Mouse (Mus musculus) cortical plate, adult 2 months (tissue): ENCODE data around the gene Defb5. TPM values are rescaled to one million over a fixed set of nuclear protein-coding genes. Genes with fewer than 3 reads are reported as not detected.
"Not testable (repeated sequence)": the region's sequence is repeated elsewhere in the genome, so short reads cannot be mapped to it uniquely, and the experiment has no call there.

Experiments
- H3K27ac ChIP-seq: fragments of 200-500 bp; 2 replicates; pipeline ENCODE4 v1.5.1; 2012; ENCODE audit warnings: low read length, control low read depth, inconsistent platforms; ENCODE audit not compliant: insufficient read depth
- H3K4me1 ChIP-seq: fragments of 200-500 bp; 2 replicates; pipeline ENCODE4 v1.6.1; 2011; ENCODE audit warnings: low read length; ENCODE audit not compliant: control insufficient read depth, insufficient read depth
- H3K4me3 ChIP-seq: fragments of 200-500 bp; 2 replicates; pipeline ENCODE4 v1.5.1; 2011; ENCODE audit warnings: mild to moderate bottlenecking, low read length, control low read depth; ENCODE audit not compliant: insufficient read depth
- CTCF ChIP-seq: fragments of 200-500 bp; IDR thresholded peaks from 2 replicates; pipeline ENCODE4 v1.5.1; 2011; ENCODE audit warnings: mild to moderate bottlenecking, control low read depth, low read length; ENCODE audit not compliant: insufficient read depth; ENCODE audit errors: extremely low read depth
- POLR2A ChIP-seq: fragments of 200-500 bp; IDR thresholded peaks from 2 replicates; pipeline ENCODE4 v1.6.1; 2011; ENCODE audit warnings: mild to moderate bottlenecking, low read length, control low read depth; ENCODE audit not compliant: insufficient read depth; ENCODE audit errors: extremely low read depth
- polyA plus RNA-seq: library from polyadenylated mRNA; depleted of rRNA; stranded (reverse); fragments of >200 nt; gene quantifications from 2 replicates; pipeline ENCODE4 v1.2.3, GENCODE M21; 2012; rRNA removed

Defb5 gene
- not detected in 2 replicates for polyA plus RNA-seq

DNA sequence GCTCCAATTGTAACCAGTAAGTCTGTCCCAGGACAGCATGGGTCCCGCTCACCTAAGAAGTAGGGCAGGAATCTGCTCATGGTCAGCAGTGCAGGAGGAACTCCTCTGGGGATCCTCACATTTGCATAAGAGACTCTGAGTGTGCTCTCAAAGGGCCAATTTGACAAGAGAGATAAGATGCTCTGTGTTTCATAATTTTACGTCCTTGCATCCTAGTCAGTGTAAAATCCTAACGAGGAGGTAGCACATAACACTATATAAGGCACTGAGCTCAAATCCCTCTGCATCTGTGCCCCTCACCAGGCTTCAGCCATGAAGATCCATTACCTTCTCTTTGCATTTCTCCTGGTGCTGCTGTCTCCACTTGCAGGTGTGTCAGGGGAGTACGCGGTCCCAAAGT, at the start of gene Defb5:
TSS of gene Defb5 (plus strand) at position 301 of the 400 bp plus-strand sequence.
- Histone ChIP-seq H3K27ac (no peak within 1 kb of the TSS), H3K4me3 (no peak within 1 kb of the TSS), H3K4me1 (no peaks in the 10 kb centered on the region)
- TF ChIP-seq POLR2A (no peak), CTCF (no peak)

DNA sequence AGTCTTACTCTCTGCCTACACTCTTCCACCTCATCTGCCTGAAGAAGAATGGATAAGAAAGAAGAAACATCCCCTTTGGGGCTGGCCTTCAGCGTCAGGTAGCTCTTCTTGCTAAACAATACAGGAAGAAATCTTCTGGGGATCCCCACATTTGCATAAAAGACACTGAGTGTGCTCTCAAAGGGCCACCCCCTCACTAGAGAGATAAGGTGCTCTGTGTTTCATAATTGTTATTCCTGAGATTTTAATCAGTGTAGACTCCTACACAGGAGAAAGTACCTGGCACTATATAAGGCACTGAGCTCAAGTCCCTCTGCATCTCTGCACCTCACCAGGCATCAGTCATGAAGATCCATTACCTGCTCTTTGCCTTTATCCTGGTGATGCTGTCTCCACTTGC, 22.2 kb upstream of the Defb5 start, which contains the start of gene Defb6:
TSS of gene Defb6 (plus strand) at position 318 of the 400 bp plus-strand sequence.
- TF ChIP-seq CTCF: no peak
- no peak for TF ChIP-seq POLR2A
- H3K27ac ChIP-seq: no peak within 1 kb of the TSS
- H3K4me1 ChIP-seq: no peaks in the 10 kb centered on the region
- H3K4me3 ChIP-seq: no peak within 1 kb of the TSS

DNA sequence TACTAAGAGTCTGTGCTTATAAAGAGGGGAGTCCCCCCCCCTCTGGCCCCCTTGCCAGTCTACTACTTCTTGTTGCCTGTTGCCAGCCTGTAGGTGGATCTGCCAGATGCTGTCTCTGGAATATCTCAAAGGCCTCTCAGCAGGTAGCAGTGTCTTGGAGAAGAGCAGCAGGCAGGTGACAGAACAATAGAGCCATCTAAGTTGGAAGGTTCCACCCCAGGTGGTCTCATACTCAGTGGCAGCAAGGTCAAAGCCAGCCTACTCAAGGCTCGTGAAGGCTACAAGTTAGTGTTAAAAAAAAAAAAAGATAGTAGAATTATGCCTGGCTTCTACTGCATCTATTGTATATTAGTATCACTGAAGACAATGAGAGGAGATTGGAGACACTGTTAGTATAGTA, 9.3 kb upstream of the Defb5 start:
- Histone ChIP-seq H3K27ac (no peak overlapping the region), H3K4me3 (no peak overlapping the region), H3K4me1 (no peaks in the 10 kb centered on the region)
- TF ChIP-seq CTCF: no peak
- TF ChIP-seq POLR2A: no peak

DNA sequence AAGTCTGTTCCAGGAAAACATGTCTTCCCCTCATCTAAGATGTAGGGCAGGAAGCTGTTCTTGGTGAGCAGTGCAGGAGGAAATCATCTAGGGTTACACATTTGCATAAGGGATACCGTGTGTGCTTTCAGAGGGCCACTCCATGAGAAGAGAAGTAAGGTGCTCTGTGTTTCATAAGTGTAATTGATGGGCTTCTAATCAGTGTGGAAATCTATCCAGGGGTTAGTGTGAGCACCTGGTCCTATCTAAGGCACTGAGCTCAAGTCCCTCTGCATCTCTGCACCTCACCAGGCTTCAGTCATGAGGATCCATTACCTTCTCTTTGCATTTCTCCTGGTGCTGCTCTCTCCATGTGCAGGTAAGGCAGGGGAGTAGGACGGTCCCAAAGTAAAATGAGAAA, 7.8 kb upstream of the Defb5 start, which contains the start of gene Defb46:
TSS of gene Defb46 (plus strand) at position 301 of the 400 bp plus-strand sequence.
- Histone ChIP-seq H3K4me1 (no peaks in the 10 kb centered on the region), H3K4me3 (no peak within 1 kb of the TSS), H3K27ac (no peak within 1 kb of the TSS)
- TF ChIP-seq POLR2A (no peak), CTCF (no peak)

DNA sequence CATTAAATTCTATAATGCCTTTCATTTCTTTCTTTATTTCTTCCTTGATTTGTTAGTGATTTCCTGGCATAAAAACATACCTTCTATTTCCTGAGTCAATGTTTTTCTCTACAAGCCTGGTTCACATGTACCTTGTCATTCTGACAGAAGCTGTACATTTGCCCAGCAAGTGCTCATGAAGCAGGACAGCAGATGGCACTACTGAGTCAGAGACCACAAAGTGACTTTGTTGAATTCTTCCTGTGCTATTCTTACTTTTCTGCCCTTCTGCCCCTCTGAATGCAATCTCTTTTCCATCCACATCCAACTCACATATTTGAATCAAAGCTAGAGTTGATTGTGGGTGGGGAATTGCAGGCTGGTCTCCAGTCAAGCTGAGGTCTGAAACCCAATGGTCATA, 10.8 kb downstream of the Defb5 start:
- H3K4me3 ChIP-seq: no peak overlapping the region
- no peaks in the 10 kb centered on the region for H3K4me1 ChIP-seq
- H3K27ac ChIP-seq: no peak overlapping the region
- TF ChIP-seq CTCF (no peak), POLR2A (no peak)

DNA sequence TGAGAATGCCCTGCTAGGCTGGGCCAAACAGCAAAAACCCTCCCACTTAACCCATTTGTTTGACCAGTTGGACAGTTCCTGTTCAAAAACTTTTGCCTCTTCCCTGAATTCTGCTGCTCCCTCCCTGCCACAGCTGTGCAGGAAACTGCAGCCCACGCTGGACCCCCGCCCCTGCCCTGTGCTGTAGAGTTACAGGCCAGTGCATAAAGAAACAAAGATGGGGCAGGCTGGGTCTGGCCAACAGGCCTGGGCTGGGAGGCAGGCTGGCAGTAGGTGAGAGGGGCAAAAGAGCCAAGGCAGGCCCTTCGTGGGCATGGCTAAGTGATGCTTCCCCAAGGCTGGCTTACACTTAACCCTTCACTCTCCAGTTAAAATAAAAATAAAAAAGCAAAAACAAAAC, 12.3 kb downstream of the Defb5 start:
- no peak overlapping the region for H3K4me3 ChIP-seq
- H3K27ac ChIP-seq: no peak overlapping the region
- no peaks in the 10 kb centered on the region for H3K4me1 ChIP-seq
- TF ChIP-seq CTCF: no peak
- no peak for TF ChIP-seq POLR2A

DNA sequence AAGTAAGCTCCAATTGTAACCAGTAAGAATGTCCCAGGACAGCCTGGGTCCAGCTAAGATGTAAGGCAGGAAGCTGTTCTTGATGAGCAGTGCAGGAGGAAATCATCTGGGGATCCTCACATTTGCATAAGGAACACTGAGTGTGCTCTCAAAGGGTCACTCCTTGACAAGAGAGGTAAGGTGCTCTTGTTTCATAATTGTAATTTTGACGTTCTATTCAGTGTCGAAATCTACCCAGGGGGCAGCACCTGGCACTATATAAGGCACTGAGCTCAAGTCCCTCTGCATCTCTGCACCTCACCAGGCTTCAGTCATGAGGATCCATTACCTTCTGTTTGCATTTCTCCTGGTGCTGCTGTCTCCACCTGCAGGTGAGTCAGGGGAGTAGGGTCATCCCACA, 45.7 kb downstream of the Defb5 start, which contains the start of gene Defb3:
TSS of gene Defb3 (plus strand) at position 301 of the 400 bp plus-strand sequence.
- H3K27ac ChIP-seq, H3K4me1 ChIP-seq, H3K4me3 ChIP-seq: not testable (repeated sequence)

DNA sequence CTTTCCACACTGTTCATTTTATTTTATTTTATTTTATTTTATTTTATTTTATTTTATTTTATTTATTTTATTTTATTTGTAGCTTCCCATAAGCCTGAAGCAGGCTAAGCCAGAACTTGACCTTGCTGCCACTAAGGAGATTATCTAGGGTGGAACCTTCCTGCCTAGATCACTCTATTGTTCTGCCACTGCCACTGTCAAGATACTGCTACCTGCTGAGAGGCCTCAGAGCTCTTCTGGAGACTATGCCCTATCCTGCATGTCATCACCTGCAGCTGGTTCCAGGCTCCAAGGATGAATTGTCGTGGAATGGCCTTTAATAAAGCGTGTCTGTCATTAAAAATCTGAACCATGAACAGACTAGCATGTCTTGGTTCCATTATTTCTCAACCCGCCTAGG, 51.0 kb downstream of the Defb5 start:
- H3K27ac ChIP-seq, H3K4me3 ChIP-seq, H3K4me1 ChIP-seq: not testable (repeated sequence)

Other genes starting within 250 kb of the Defb5 start
- gene Defb38, start 221.0 kb upstream of the Defb5 start, polyA plus RNA-seq: not detected in 2 replicates
- not detected in 2 replicates for gene Defb39, start 182.8 kb upstream of the Defb5 start, polyA plus RNA-seq
- not detected in 2 replicates for gene Defb12, start 132.7 kb upstream of the Defb5 start, polyA plus RNA-seq
- not detected in 2 replicates for gene Defb34, start 123.8 kb upstream of the Defb5 start, polyA plus RNA-seq
- gene Gm45826, start 106.8 kb upstream of the Defb5 start, polyA plus RNA-seq: not detected in 2 replicates
- gene Defb14, start 53.2 kb upstream of the Defb5 start, polyA plus RNA-seq: not detected in 2 replicates
- gene Defb4, start 48.9 kb upstream of the Defb5 start, polyA plus RNA-seq: not detected in 2 replicates
- gene Defb6, start 22.1 kb upstream of the Defb5 start, polyA plus RNA-seq: not detected in 2 replicates
- gene Defb46, start 7.7 kb upstream of the Defb5 start, polyA plus RNA-seq: not detected in 2 replicates
- not detected in 2 replicates for gene Defb3, start 45.8 kb downstream of the Defb5 start, polyA plus RNA-seq
- gene Defb8, start 200.0 kb downstream of the Defb5 start, polyA plus RNA-seq: not detected in 2 replicates
- gene Defb7, start 247.5 kb downstream of the Defb5 start, polyA plus RNA-seq: not detected in 2 replicates